Mouse (Mus musculus) left cerebral cortex, postnatal 10 days (tissue): ENCODE data around the gene Kcnq5. TPM values are rescaled to one million over a fixed set of nuclear protein-coding genes. Genes with fewer than 3 reads are reported as not detected.
"Not testable (repeated sequence)": the region's sequence is repeated elsewhere in the genome, so short reads cannot be mapped to it uniquely, and the experiment has no call there.

Source experiments
- DNase-seq, 2 experiments: peaks; one replicate each; pipeline ENCODE4 v3.0.0; 2021 to 2022; ENCODE audit warnings: low spot score in 2 of 2, mixed read lengths in 1 of 2; ENCODE audit errors: extremely low spot score in 1 of 2
- intact Hi-C: fragments of 180-260 bp; cut with DNase I; formaldehyde crosslinking; loops from one replicate; pipeline ENCODE4 v1.15.1; 2025
- total RNA-seq, 2 experiments: library from RNA; stranded (reverse); gene quantifications; 2 replicates each; pipeline ENCODE4 v1.2.3; 2021

The Kcnq5 gene
- total RNA-seq, 2 experiments from 2014 or later, result 73.7 to 80.2 TPM

DNA sequence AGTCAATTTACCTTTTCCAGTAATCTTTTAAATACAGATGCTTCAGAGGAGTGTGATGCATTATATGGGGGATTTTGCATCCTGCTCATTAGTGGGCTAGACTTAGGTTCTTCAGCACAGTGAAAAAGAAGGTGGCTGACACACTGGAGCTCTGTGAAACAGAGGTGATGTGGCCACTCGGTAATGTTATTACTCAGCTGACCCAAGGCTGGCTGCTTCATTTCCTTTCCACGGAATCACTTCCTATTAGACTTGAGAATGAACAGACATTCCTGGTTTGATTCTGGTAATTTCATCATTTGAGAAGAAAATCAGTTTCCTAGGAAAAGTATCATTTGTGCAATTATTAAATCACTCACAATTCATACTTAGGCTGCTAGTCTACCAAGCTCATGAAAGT, 249.0 kb downstream of the Kcnq5 start:
- DNase-seq, result no peak
- intact Hi-C loops, result no loop called here

DNA sequence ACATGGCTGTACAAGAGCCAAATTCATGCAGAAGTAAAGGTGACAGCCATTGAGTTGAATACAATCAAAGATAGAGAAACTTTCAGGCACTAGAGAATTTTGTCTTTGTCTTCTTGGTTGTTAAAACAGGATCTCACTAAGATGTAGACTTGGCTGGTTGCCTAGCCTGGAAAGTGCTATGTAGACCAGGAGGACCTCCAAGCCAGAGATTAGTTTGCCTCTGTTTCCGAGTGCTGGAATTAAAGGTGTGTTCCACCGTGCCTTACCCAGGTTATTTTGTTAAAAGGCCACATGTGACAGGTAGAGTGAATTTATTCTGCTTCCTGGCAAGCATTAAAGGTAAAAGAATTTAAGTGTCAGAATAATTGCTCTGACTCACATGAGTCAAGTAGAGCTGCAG, 271.3 kb downstream of the Kcnq5 start:
- peak in 1 of 2 experiments; percentile 26 for DNase-seq
- intact Hi-C loops, result no loop called here

DNA sequence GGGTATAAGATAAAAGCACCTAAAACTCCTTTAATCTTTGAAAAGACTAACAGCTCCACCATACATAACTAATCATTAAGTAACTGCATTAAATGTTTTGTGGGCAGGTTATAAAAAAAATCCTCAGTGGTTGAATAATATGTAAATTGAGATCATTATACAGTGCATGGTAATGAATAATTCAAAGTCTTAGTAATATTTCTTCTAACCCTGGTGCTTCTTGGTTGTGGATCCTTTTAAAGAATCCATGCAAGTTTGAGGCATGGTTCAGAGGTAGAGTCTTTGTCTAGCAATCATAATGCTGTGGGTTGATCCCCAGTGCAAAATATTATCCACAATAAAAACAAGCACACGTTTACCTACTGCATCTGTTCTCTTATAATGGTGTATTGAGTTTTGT, 272.8 kb downstream of the Kcnq5 start:
- intact Hi-C loops, result no loop called here

DNA sequence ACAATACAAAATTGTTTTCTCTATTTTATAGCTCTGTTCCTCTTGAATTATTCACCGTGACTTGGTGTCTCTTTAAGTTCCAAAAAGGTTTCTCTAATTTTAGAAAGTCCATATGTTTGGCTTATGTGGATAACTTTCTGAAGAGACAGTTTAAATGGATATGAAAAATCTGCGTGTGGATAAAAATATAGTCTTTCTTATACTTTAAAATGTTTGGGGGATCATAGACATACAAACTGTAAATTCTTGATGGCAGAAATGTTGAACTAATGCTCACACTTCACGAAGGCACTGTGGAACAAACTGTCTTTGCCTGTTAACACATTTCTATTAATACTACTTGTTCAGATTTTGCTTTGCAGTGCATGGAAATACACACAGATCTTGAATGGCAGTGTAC, 277.3 kb downstream of the Kcnq5 start:
- intact Hi-C loops, result no loop called here
- DNase-seq, result no peak

More for the DNA sequence above, 272.8 kb downstream of the Kcnq5 start:
- no peak for DNase-seq

DNA sequence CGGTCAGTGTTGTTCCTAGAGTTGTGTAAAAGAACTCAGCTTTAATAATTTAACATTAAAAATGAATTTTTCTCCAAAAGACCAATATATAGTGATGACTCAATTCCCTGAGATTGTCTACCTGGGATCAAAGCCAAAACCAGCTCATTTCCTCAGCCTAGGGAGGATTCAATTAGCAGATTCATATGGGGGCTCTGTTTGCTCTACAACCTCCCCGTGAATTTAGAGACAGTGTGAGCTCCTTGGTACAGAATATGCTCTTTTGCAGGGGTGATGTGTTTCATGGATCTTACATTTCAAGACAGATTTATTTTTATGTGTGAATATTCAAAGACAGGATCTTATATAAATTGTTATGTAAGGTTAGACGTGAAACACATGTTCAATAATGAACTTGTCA, 284.9 kb downstream of the Kcnq5 start:
- DNase-seq, result no peak
- intact Hi-C loops, result no loop called here

DNA sequence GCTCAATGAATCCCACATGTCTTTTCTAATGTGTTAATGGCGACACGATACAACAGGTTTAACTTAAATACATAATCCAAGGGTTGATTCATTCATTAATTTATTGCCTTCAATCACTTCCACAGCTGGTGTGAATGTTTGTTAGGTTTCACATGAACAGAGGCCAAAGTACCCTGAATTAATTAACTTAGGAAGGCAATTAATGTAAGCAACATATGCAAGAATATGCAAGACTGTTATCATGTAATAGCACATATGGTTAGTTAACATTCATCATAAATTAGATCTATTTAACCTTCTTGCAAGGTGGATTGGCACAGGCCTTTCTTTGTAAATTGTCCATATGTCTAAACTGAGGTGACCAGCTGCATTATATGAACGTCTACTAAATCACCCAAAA, 300.9 kb downstream of the Kcnq5 start:
- no peak for DNase-seq
- intact Hi-C loops, result no loop called here

DNA sequence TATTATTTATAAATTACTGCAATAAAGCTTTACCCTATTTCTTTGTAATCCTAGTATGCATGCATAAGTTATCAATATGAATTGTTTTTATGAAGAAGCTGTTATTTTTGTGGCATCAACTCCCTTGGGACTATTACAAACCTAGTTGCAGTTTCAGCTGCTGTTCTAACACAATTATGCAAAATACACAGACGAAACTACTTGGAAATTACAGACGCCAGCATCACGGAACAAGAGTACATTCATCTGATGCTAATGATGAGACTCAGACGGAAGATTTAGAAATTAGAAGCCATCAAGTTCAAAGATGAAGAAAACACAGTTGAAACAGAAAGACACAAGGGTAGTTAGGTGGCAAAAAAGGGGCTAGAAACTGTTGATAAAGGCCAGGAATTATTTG, 310.9 kb downstream of the Kcnq5 start:
- intact Hi-C loops, result no loop called here
- DNase-seq, result no peak

DNA sequence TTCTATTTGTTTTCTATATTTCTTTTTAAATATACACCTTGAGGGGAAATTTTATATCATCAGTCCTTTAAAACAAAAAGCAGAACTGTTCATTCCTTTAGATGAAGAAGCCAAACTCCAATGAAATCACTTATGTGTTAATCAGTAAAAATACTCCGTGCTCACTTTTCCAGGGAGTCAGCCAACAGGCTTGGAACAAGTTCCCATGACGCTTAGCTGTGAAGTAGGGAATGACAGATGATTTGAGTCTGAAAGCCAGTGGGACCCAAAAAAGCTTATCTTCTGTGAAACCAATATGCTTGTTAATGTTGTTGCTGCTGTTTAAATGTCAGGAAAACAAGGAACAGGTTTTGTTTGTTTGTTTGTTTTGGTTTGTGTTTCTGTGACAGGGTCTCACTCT, 326.3 kb downstream of the Kcnq5 start:
- no peak for DNase-seq
- intact Hi-C loops, result no loop called here

DNA sequence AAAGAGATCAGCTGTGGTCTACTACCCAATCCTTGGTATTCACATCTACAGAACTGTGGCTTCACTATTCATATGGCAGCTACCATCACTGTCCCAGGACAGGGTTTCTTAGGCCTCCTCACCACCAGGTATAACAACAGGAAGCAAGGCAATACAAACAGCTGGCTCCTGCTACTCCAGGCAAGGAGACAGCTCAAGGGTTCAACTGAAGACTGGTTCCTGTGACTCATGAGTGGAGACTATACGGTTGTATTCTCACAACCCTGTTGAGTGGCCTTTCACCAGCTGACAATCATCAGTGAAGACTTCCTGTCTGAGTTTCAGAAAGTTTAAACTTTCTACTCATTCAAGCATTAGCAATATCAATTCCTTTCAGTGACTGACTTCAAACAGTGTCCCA, 327.7 kb downstream of the Kcnq5 start:
- intact Hi-C loops, result no loop called here
- DNase-seq, result no peak

DNA sequence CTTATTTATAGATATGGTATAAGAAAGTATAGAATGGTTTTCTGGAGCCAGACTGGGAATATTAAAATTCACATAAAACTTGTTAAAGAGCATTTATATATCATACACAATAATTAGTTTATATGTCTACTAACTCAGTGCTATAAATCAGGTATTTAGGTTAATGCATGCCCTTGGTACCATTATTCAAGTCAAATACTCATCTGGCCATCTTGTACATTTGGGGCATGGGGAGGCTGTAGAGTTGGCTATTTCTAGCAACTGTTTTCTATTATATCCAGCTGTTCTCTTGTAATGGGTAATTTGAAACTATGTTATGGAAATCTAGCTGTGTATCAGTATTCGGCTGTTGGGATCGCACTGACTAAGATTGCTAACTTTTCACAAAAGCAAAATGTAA, 339.3 kb downstream of the Kcnq5 start:
- intact Hi-C loops, result no loop called here
- no peak for DNase-seq

DNA sequence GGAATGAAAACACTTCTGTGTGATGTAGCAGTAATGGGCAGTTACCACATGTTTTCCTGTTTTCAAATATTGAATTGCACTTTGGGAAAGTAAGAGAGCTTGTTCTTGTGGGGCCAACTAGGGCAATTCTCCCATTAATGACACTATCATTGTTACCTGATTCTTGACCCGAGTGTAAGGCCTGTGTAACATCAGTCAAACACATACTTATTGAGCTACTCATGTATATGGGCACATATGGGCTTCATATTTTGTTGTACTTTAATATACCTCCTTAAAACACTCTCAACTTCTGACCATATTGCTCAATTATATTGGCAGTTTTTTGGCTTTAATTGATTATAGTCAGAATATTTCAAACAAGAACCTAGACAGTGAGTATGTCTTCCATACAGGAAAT, 339.7 kb downstream of the Kcnq5 start:
- intact Hi-C loops, result no loop called here
- DNase-seq, result no peak

DNA sequence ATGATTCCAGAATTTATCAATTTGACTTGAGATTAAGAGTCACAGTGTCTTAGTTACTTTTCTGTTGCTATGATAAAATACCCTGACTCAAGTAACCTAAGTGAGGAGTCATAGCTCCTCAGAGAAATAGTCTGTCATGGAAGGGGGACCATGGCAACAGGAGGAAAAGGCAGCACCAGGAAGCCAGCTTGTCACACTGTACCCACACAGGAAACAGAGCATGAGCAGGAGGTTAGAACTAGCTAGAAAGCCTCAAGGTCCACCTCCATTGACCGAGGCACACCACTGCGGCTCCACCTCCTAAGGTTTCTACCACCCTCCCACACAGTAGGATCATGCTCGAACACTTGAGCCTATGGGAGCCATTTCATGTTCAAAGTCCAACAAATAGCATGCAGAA, 343.0 kb downstream of the Kcnq5 start:
- no peak for DNase-seq
- intact Hi-C loops, result no loop called here

DNA sequence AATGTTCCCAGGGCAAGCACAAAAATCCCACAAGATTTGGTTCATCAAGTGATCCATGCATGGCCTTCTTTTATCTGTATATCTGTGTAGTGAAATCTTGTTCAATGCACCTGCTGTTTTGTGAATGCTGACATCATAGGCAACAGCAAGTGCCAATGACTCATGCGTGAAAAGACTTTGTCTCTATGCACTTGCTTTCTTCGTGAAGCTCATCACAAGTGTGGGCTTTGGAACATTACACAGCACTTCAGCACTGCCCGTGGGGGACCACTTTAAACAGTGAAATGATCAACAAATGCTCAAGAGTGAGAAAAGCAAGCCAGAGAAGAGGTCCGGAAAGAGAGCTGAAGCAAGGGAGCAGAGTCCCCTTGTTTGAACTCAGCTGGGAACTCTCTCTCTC, 345.1 kb downstream of the Kcnq5 start:
- intact Hi-C loops, result no loop called here
- no peak for DNase-seq

DNA sequence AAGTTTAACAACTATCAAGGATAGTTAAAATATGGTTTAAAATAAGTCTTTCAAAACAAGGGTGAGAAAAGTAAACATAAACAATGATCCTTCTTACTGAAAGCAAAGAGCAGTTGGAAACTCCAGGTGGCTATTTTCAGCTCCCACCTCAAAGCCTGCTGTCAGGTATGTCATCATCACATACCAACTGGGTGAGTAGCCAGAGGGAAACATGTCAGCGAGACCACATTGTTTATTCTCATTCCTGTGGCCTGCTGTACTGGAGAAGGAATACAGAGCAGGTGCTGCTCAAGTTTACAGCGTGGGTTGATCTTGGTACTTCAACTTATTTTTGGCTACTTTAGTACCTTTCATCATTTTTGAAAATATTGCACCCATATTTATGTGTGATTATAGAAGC, 347.8 kb downstream of the Kcnq5 start:
- no peak for DNase-seq
- intact Hi-C loops, result no loop called here

DNA sequence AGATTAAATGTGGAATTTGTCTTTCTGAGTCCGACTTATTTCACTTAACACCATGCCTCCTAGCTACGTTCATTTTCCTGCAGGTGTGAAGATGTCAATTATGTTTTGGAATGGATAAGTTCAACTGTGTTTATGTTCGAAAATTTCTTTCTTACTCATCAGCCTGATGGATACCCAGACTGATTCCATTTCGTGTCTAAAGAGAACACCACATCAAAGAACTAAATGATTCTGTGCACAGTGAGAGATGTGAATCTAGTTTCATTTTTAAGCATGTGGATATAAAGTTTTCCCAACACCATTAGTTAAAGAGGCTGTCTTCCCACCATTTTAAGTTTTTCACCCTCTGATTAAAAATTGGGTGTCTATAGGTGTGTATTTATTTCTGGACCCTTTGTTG, 357.7 kb downstream of the Kcnq5 start:
- intact Hi-C loops, result no loop called here

DNA sequence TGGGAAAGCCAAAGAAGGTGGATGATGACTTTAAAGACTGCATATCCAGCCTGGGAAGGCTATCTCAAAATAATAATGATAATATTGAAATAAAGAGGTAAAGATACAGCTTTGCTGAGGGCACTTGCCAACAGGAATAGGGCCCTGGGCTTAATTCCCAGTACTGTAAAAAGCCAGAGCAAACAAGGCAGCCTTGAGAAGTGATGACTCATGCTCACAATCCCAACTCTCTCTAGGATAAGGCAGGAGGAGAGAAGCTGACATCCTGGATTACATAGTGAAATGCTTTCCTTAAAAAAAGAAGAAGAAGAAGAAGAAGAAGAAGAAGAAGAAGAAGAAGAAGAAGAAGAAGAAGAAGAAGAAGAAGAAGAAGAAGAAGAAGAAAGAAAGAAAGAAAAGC, 359.2 kb downstream of the Kcnq5 start:
- DNase-seq, result no peak
- intact Hi-C loops, result no loop called here

More for the DNA sequence above, 357.7 kb downstream of the Kcnq5 start:
- no peak for DNase-seq

DNA sequence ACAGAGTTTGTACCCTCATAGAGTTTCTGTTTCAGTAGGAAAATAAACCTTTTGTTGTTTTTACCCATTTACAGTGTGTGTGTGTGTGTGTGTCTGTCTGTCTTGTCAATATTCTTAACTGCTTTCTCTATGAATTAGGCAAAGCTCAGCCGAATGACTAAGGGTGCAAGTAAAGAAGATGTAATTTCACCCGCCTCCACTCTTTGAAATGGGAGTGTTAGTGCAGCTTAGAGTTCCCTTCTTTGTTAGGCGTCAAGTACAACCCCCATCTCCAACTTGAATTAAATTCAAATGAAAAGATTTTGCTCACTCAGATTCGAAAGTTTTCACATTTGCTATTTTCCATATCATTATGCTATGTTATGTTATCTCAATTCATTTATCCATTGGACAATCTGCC, 361.1 kb downstream of the Kcnq5 start:
- intact Hi-C loops, result no loop called here
- DNase-seq, result no peak

DNA sequence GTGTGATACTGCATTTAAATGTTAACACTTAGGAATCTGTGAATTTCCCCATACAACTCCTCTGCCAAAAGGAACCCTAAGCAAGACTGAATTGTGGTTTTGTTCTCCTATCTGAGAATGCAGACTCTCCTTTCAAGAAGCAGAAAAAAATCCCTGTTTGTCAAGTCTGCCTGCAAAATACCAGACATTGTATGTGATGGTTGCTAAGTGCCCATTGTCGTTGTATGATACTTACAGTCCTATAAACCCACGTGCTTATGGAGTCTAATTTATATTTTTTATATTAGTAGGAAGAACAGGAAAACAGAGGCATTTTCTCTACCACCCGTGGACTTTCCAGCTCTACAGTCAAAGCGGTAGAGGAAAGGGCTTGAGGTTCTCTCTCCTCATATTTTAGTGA, 367.9 kb downstream of the Kcnq5 start:
- intact Hi-C loops, result no loop called here
- no peak for DNase-seq

DNA sequence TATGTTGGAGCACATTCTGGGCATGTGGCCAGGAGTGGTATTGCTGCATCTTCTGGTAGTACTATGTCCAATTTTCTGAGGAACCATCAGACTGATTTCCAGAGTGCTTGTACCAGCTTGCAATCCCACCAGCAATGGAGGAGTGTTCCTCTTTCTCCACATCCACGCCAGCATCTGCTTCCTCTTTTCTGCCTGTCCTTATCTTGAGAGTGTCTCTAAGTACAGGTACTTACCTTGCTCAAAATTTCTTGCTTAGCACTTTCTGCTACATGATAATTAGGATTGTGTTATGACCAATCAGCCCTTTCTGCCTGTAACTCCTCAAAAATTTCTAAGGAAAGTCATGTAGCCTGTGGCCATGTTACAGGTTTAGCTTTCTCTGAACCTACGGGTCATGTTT, 394.3 kb downstream of the Kcnq5 start:
- peak in 1 of 2 experiments; percentile 20 for DNase-seq
- intact Hi-C loops, result not testable (repeated sequence)

DNA sequence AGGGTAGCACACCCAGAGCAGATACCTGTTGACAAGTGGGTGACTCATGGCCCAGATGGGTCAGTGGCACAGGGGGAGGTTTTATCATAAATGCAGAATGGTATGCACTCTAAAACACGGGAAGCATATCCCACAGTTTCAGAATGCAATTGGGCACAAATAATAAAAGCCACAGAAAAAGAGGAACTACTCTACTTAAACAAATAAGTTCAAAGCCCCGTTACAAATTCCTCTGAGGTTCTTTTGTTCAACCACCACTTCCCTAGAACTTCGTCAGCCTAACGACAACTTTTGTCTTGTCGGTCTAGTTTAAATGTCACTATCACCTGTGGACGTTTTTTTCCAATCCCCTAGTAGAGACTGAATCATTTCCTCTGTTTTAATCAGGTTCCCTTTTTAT, 407.1 kb downstream of the Kcnq5 start:
- DNase-seq, result no peak
- intact Hi-C loops, result no loop called here

DNA sequence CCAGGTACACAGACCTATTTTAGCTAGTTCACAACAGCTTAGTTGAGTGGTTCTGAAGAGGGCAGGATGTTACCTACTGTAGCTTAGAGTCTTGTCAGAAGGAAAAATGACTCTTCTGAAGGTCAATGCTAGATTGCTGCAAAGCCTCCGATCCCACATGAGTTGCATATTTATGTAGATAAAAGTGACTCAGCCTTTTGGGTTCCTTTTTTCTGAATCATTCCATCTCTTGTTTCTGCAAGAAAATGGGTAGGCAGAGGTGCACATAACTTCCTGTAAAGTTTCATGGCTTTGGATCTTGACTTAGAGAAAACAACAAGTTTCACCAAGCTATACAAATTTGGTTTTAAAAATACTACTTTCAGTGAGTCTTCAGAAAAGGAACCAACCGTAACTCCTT, 409.0 kb downstream of the Kcnq5 start:
- intact Hi-C loops, result no loop called here
- no peak for DNase-seq

DNA sequence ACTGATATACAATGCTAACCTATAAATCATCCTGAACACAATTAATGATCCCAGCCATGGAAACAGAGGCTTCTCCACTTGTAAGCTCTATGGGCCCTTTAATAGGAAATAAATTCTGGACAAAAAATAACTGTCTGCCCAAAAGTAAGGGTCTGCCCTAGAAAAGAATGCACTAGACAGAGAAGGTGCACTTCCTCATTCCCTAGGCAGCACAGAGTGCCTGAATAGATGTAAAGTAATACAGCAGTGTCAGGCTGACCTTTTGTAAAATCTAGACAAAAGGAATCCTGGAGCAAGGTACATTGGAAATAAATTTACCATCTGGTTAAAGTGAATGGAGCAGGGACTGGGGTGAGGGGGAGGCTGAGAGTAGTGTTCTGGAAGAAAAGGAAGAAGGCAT, 417.8 kb downstream of the Kcnq5 start:
- intact Hi-C loops, result no loop called here
- no peak for DNase-seq
